Mouse (Mus musculus) cerebellum, adult 2 months (tissue): ENCODE data around the gene Upp2. TPM values are rescaled to one million over a fixed set of nuclear protein-coding genes. Genes with fewer than 3 reads are reported as not detected.

Experiments used
- DNase-seq, 2 experiments: peaks; one replicate each; pipeline ENCODE4 v3.0.0; 2021
- H3K27ac ChIP-seq: fragments of 200-500 bp; 2 replicates; pipeline ENCODE4 v1.5.1; 2012; ENCODE audit warnings: low read length, control low read depth, inconsistent platforms; ENCODE audit not compliant: insufficient read depth
- H3K27me3 ChIP-seq: fragments of 200-500 bp; 2 replicates; pipeline ENCODE4 v1.6.1; 2012; ENCODE audit warnings: inconsistent platforms, mild to moderate bottlenecking, low read length, moderate library complexity; ENCODE audit not compliant: control insufficient read depth, insufficient read depth
- H3K4me1 ChIP-seq: fragments of 200-500 bp; 2 replicates; pipeline ENCODE4 v1.6.1; 2011; ENCODE audit warnings: low read length; ENCODE audit not compliant: control insufficient read depth, insufficient read depth
- H3K4me3 ChIP-seq: fragments of 200-500 bp; replicated peaks from 2 replicates; pipeline ENCODE3; 2011; ENCODE audit warnings: mild to moderate bottlenecking, low read depth, low read length, control low read depth; ENCODE audit not compliant: insufficient read depth
- CTCF ChIP-seq: fragments of 200-500 bp; IDR thresholded peaks from 2 replicates; pipeline ENCODE4 v1.5.1; 2011; ENCODE audit warnings: low read depth, mild to moderate bottlenecking, control low read depth, low read length, moderate library complexity, borderline replicate concordance; ENCODE audit not compliant: insufficient read depth
- POLR2A ChIP-seq: fragments of 200-500 bp; IDR thresholded peaks from 2 replicates; pipeline ENCODE4 v1.6.1; 2011; ENCODE audit warnings: low read length, control low read depth, borderline replicate concordance; ENCODE audit not compliant: insufficient read depth
- WGBS: fragments of 180-500 bp; shearing (Covaris S2); methylation state at CpG from one replicate; pipeline ENCODE4 v1.1.7; 2018; 5-methylcytosine and 5-hydroxymethylcytosine counted together
- polyA plus RNA-seq: library from polyadenylated mRNA; depleted of rRNA; stranded (reverse); fragments of >200 nt; gene quantifications from 2 replicates; pipeline ENCODE4 v1.2.3, GENCODE M21; 2012

The Upp2 gene
- polyA plus RNA-seq, 1 experiment, result 38.2 TPM

GRCm38 (mm10) chr2:58786681-58787080, 219.6 kb downstream of the Upp2 start:
- H3K4me1 ChIP-seq, result peaks cover 7% of the 10 kb centered on the region
- H3K27ac ChIP-seq, result no peak overlapping the region
- 82% methylated on average over 8 of the region's 8 CpGs for WGBS
- no peak for DNase-seq
- no peak for TF ChIP-seq POLR2A
- no peak for TF ChIP-seq CTCF
- H3K4me3 ChIP-seq, result no peak overlapping the region
- H3K27me3 ChIP-seq, result no peaks in the 10 kb centered on the region

- WGBS, result 72% methylated on average over 7 of the region's 7 CpGs
- peaks cover 7% of the 10 kb centered on the region for H3K4me1 ChIP-seq
- TF ChIP-seq CTCF (no peak), POLR2A (no peak)
- no peak for DNase-seq
- H3K27ac ChIP-seq, result no peak overlapping the region
- H3K4me3 ChIP-seq, result no peak overlapping the region
- no peaks in the 10 kb centered on the region for H3K27me3 ChIP-seq
These were observed 220.3 kb downstream of the Upp2 start for GRCm38 (mm10) chr2:58787360-58787759.

DNA sequence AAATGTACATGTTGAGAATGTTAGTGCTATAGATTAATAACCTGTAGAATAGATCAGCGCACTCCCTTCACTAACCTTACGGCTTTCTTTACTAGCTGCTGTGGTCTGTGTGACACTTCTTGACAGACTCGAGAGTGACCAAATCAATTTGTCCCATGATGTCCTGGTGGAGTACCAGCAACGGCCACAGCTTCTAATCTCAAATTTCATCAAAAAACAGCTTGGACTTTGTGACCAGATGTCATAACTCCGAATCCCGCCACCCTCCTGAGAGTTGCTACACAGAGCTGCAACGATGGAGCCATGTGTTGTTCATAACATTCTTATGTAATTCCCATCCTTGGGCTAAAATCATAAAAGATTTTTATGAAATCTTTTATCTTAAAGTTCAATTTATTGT, 222.8 kb downstream of the Upp2 start:
- TF ChIP-seq CTCF, result no peak
- TF ChIP-seq POLR2A, result no peak
- 70% methylated on average over 7 of the region's 7 CpGs for WGBS
- DNase-seq, result no peak
- no peak overlapping the region for H3K4me3 ChIP-seq
- no peaks in the 10 kb centered on the region for H3K4me1 ChIP-seq
- H3K27me3 ChIP-seq, result no peaks in the 10 kb centered on the region
- no peak overlapping the region for H3K27ac ChIP-seq

- Histone ChIP-seq H3K27me3 (no peaks in the 10 kb centered on the region), H3K27ac (no peak overlapping the region), H3K4me3 (no peak overlapping the region), H3K4me1 (no peaks in the 10 kb centered on the region)
- no peak for DNase-seq
- TF ChIP-seq POLR2A (no peak), CTCF (no peak)
- whole genome bisulfite sequencing, result 83% methylated on average over 4 of the region's 4 CpGs
These were observed 223.3 kb downstream of the Upp2 start for GRCm38 (mm10) chr2:58790361-58790760.

- DNase-seq, result no peak
- no peak overlapping the region for H3K27ac ChIP-seq
- no peak for TF ChIP-seq POLR2A
- no peak for TF ChIP-seq CTCF
- no peaks in the 10 kb centered on the region for H3K27me3 ChIP-seq
- H3K4me1 ChIP-seq, result no peaks in the 10 kb centered on the region
- no peak overlapping the region for H3K4me3 ChIP-seq
- 78% methylated on average over 15 of the region's 15 CpGs for WGBS
These were observed 227.4 kb downstream of the Upp2 start for GRCm38 (mm10) chr2:58794489-58794888.

GRCm38 (mm10) chr2:58795432-58795831, 228.3 kb downstream of the Upp2 start:
- DNase-seq, result no peak
- WGBS, result 96% methylated on average over 5 of the region's 5 CpGs
- Histone ChIP-seq H3K4me1 (no peaks in the 10 kb centered on the region), H3K27ac (no peak overlapping the region), H3K27me3 (no peaks in the 10 kb centered on the region), H3K4me3 (no peak overlapping the region)
- TF ChIP-seq POLR2A (no peak), CTCF (no peak)

- Histone ChIP-seq H3K27ac (no peak overlapping the region), H3K4me1 (no peaks in the 10 kb centered on the region), H3K27me3 (no peaks in the 10 kb centered on the region), H3K4me3 (no peak overlapping the region)
- TF ChIP-seq CTCF (no peak), POLR2A (no peak)
- no peak for DNase-seq
- 71% methylated on average over 4 of the region's 4 CpGs for WGBS
These were observed 230.4 kb downstream of the Upp2 start for GRCm38 (mm10) chr2:58797506-58797905.

DNA sequence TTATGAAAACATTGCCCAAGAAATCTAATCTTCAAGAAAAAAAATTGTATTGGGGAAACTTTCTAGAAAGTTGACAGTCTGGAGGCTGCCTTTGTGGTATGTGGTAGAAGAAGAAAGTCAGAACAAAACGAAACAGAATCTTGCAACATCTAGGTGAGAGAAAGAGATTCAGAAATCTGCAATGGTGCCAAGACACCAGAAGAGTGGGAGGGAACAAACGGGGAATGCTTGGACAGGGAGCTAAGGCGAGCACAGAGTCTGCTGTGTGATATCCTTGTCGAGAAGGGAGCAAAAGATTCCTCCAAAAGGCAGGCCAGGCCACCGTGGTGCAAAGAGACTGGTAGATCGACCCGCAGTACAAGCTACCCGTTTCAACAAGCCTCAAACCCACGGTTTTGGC, 232.0 kb downstream of the Upp2 start:
- no peaks in the 10 kb centered on the region for H3K4me1 ChIP-seq
- no peak overlapping the region for H3K4me3 ChIP-seq
- 45% methylated on average over 9 of the region's 9 CpGs for WGBS
- no peak overlapping the region for H3K27ac ChIP-seq
- no peak for DNase-seq
- no peaks in the 10 kb centered on the region for H3K27me3 ChIP-seq
- no peak for TF ChIP-seq CTCF
- TF ChIP-seq POLR2A, result no peak
